Mouse (Mus musculus) heart, adult 9 months (tissue): ENCODE measurements at regions not wholly inside any gene's neighbourhood (a gene's known extent, or its start where the extent isn't known, plus 50 kb on each side); places are given as distances from the start of the nearest gene placed in this dataset.

Source experiments
- DNase-seq, 2 experiments: peaks; one replicate each; pipeline ENCODE4 v3.0.0; 2022; ENCODE audit warnings: low spot score in 2 of 2

DNA sequence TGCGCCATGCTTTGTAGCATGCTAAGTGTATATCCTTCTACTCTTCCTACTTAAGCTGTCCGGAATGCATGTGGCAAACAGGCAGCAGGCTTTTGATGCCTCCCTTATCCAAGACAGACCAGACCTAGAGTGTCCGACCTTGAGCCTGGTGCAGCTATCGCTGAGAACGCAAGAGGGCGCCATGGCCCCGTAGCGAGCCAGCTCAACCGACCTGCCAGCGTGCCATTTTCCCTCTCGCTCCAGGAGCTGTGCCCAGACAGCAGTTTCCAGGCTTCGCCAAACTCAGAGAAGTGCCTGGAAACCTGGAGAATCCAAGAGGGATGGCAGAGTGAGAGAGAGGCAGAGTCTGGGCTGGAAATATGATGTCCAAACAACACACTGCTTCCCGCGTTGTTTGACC lies 155.8 kb upstream of the Gm12830 start:
- peak; percentile 52 to 60 for DNase-seq

DNA sequence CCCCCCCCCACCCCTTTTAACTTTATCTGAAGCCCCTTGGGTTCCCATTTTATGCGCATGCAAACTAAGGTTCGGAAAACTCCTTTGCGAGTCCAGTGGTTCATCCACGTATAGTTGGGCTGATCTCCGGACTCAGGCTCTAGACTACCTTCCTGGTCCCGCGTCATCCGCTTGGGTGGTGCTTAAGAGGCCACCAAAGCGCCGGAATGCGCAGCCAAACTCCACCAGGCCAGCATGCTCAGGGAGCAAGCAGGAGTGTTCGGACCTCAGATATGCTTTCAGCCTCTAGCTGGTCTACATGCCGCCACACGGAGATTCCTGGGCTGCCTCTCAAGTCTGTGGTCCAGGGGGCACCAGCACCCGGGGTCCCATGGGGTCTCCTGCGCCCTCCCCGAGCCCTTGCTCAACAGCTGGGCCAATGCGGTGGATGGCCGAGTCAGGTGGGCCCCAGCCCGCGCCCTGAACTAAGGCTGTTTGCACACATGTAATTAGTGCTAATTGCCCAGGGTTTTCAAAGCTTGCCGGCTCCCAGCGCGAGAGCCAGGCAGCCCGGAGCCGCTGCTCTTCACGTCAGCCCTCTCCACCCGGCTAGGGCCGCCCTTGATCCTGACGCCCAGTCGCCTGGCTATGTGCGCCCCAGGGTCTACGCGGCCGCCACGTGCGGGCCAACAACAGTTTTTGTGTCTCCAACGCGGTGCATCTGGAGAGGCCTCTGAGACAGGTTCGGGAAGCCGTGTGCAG lies 155.1 kb upstream of the Gm12830 start:
- DNase-seq = no peak

DNA sequence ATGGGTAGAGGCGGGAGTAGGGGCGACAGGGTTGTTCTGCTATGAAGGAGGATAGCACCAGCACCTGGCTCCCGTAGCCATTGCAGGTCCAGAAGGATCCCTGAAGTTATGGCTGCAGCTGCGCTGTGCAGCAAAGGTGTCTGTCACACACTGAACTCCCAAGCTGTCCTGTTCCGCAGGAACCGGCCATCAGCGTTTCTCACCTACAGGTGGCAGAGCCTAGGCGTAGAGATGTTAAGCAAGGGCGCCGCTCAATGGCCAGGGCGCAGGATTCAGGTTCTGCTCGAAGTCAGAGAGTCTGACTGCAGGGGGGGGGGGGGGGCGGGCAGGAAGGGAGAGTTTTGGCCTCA lies 154.6 kb upstream of the Gm12830 start:
- no peak for DNase-seq

DNA sequence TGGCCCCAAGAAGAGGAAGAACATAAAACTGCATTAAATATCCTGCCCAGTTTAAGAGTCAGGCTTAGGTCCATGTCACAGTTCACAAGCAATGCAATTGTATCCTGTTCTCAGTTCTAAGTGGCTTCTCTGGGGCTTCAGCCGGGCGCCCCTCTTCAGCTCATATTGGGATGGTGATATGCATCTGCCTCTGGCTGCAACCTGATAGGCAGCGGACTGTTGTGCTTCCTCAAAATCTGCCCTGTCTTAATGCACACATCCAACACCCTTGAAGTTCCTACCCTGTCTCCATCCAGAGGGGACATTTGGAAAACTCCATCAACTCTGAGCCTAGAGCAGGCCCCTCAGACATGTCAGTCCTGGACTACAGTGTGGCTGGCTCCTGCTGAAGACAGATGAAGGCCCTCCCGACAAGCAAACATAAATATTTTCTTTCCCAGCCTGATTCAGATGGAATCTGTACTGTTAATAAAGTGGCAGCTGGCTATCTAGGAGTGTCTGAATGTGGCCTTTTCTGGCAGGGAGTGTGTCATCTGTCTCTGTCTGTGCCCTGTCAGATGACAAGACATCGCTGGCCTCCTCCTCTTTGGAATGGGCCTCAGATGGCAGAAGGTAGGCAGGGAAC lies 149.3 kb upstream of the Gm12830 start:
- DNase-seq = no peak

DNA sequence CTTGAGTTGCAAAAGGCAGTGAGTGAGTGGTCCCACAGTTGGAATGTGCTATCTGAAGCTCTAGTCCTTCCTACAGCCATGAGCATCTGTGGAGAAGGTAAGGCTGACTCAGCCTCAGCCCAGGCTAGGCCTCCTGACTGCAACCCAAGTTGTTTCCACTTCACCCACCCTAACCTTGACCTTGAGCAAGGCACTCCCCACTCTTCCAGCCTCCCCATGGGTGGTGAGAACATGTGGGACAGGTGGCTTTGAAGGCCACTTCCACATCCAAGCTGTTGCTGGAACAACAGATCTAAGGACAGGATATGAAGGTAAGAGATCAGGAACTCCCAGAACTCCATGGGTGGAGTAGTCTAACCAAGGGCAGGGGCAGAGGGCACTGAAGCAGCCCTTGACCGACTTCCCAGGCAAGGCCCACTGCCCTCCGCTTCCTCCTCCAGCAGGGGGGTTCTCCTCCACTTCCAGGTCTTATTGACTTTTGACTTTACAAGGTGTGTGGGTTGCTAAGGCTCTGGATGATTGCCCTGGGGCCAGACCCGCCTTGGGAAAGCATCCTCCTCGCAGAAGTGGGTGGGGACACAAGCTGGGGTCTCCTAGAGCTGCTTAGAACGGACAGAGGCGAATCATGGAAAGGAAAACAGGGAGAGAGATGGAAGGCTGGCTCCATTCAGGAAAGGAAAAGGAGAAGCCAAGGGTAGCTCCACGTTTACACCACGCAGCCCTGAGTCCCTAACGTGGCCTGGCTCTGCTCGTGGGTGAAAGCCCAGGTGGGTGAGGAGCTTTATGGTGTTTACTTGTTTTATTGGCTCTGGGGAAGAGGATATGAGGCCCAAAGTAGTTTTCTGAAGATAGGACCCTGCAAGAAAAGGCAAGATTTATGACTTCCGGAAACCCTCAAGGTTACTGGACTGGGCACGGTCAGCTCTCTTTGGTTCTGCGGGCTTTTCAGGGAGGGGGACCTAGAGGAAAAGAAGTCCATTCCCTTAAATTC lies 144.3 kb upstream of the Gm12830 start:
- no peak for DNase-seq

DNA sequence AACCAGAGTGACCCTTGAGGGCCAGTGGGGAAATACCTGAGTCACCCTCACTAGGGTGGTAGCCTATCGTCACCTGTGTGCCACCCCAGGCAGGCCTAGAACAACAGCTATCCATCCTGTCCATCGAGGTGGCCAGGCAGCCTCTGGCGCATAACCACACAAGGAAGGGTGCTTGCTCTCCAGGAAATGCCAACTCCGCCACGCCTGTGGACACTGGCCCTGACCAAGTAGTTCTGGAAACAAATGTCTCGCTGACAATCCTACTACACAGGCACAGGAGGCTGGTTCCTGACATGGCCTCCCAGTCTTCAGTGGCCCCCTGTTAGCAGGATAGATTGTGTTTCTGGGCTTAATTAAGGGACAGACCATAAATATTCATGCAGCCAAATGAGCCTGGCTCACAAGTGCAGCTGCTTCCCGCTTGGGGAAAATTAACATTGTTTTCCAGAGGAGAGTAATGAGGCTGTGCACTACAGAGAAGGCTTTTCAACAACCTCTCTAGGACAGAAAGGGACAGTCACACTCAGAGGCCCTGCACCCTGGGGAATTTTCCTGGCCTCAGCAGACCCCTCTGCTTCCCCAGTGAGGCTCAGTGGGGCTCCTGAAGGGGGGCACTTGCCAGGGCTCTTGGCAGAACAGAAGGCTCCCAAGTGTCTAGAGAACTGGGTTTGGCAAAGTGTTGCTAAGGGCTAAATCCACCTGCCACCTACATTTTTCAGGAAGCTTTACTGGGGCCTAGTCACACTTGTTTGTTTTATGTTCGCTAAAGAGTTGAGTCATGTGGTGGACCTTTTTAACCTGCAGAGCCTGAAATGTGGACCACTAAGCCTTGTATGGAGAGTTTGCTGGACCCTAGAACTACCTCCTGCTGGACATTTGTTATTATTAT lies 143.2 kb upstream of the Gm12830 start:
- no peak for DNase-seq

DNA sequence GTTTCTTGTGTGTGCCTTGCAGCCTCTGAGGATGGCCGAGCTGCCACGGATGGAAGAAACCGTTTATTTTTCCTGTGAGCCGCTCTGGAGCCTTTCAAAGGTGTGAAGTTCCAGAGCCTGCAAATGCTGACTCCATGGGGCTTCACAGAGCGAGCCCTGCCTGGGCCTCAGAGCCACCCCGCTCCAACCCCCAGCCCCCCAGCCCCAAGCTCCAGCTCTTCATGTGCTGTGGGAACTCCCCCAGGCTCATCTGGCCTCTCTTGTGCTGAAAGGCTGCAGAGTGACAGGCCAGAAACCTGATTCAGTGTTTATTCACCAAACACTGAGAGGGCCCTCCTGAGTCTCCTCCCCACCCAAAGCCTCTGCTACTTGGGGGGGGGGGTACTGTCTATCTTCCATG lies 141.2 kb upstream of the Gm12830 start:
- no peak for DNase-seq

DNA sequence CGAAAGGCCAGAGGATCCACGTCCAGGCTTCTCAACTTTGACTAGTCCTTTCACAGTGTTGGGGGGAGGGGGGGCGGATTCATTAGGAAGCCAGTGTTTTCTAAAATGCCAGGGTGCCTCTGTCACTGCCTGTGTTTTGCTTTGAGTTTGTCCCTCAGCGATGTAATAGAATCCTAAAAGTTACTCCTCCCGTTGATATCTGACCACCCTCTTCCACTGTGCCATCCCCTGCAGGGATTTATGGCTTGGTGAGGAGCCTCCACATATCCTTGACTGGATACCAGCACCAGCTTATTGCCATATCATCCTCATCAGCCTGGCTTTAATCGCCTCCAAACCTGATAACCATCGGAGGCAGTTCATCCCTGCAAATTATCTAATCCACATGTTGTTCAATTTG lies 138.6 kb upstream of the Gm12830 start:
- no peak for DNase-seq

DNA sequence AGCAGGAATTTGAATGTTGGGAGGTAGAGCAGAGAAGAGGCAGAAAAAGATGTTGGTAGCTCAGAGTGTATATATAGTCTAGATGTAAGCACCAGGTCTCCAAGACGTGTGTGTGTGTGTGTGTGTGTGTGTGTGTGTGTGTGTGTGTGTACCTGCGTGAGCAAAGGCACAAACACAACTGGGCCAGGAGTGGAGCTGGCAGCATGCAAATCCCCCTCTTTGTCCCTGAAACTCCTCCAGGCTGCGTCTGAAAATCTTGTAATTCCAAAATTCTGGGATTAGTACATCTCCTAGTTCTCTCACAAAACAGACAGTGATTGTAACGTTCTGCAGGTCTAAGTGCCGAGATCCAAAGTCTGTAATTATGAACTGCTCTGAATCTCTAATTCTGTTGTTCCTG lies 137.8 kb upstream of the Gm12830 start:
- DNase-seq = no peak

DNA sequence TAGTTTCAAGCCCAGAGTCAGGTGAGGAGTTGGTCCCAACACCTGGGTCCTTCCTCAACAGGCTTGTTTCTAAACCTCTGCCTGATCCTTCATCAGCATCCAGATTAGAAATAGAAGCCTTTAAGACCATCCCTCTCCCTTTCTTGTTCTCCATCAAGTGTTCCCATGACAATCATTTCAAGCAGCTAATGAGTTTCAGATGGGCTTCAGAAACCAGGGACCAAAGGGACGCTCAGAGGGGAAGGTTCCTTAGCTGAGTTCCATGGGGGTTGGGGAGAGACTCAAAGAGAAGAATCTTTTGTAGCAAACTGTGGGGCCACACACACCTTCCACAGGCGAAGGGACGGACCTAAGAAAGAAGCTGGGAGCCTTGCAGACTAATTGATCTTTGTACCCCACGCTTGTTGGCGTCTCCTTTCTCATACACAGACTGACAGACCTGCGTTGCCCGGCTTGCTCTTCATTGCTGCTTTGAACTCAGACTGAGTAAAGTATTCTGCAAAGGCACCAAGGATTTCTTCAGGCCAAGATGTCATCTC lies 136.6 kb upstream of the Gm12830 start:
- DNase-seq = no peak

DNA sequence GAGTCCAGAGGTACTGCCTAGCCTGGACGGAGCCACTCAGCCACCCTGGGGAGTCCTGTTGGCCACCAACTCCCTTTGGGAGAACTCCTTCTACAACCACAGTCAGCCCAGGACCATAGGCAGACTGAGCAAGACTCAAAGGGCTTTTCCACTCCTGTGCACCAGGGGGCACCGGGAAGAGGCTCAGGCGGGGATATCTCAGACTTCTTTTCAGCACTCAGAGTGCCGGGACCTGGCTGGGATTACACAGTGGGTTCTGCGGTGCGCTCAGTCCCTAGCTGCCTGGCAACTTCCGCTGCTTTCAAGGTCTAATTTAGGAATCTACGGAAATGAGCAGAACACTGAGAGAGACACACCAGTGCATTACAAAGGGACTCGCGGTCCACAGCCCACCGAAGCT lies 136.1 kb upstream of the Gm12830 start:
- DNase-seq = no peak

DNA sequence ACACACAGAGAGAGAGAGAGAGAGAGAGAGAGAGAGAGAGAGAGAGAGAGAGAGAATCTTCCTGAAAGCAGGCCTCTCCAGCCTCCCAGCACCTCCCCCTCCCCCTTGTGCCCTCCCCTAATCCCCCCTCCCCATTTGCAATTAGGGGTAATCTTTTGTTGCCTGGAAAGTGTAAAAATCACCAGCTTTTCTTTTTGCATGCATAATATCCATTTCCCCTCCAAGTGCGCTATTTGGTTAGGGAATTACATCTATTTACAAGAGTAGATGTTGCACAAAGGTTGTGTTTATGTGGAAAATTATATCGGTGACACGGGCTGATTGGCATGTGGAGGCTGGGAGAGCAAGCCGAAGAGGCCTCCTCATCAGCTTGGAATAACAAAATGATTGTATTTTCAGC lies 135.4 kb upstream of the Gm12830 start:
- DNase-seq = no peak

DNA sequence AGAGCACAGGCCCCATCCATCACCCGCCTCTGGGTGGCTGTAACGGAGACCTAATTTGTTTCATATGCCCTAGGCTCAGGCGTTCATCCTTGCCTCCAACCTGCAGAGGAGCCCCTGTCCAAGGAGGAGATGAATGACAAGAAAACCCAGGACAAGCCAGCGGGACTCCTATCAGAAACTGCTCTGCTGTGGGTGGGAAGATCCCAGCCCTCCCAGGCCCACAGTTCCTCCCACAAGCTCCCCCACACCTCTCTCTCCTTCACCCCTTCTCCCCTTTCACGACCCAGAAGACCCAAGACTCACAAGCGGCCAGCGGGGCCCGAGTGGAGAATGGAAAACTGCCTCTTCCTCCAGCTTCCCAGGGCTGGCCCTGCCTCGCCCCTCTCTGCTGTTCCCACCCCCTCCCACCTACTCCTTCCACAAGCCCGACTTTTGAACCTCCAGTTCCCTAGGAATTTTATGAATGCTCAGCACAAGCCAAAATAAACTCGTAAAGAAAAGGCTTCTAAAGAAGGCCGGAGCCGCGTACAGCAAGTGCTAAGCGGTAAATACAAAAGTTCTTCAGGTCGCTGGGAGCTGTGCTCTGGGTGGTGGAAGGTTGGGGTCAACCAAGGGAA lies 133.1 kb upstream of the Gm12830 start:
- no peak for DNase-seq

DNA sequence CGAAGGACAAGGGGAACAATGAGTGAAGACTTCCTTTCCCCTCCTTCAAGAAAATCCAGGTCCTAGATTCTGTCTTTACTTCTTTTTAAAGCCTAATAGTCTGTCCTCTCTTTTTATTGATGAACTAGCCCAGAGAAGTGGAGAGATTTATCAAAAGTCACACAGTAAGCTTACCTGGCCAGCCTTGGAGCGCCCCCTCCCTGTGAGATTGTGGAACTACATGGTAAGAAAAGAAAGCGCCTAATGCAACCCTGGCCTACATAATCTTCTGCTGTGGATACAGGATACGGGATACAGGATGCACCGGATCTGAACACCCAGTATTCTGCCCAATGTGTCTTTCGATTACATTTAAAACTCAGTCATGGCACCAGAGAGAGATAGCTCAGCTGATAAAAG lies 132.6 kb upstream of the Gm12830 start:
- DNase-seq = no peak

DNA sequence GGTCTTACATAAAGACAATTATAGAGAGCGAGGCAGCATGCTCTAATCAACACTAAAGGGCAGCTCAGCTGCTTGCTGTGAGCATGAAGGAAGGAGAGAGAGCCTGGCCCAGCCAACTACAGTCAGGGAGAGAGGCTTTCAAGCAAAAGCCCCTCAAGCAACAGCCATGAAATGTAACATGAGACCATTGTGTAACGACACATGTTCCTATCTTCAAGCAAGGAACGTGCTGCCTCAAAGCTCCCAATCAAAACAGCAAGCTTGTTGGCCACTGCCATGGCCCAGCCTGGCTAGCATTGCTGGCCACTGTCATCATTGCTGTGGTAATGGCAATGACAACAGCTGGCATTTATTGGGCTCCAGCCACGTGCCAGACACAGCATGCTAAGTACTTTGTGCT lies 115.9 kb upstream of the Gm12830 start:
- no peak for DNase-seq

DNA sequence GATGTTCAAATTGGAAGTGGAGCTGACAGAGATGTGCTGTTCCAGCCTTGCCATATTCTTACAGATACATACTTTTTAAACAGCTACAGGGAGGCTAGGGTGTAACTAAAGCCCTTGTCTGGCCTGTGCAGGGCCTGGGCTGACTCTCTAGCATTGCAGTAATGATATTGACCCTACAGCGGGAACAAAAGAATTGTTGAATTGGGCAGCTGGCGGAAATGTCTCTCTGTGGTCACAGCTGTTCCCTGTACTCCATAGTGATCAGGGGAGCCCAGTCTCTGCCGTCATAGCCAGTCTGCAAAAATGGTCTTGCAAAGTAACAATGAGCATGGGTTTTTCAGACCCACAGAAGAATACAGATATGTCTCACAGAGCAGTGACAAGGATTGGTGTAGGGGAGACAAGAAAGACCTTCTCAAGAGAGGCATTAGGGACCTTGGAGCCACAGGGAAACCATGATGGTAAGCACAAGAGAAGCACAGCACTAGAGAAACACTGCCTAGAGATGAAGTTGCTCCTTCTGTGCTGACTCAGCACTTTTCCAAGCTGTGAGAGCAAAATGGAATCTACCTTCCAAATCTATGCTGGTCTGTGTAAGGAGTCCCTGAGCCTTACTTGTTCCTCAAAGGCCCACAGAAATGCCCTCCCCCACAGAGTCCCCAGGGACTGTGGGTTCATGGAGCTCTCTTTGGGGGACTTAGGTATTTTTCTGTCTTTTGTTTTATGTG lies 111.2 kb upstream of the Gm12830 start:
- DNase-seq = no peak

DNA sequence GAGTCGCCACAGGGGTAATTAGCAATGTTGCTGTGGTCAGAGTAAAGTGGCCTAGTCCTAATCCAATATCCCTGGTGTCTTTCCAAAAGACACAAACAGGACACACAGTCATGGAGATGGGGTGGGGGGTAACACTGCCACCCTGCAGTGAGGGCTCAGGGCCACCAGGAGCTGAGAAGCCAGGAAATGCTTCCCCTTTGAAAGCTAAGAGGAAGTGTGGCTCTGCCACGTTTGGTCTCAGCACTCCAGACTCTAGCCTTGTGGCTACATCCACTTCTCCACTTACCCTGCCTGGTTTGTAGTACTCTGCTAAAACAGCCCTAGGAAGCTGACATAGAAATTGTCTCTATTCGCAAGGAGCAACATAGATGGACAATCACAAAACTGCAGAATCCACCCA lies 110.4 kb upstream of the Gm12830 start:
- DNase-seq = no peak

DNA sequence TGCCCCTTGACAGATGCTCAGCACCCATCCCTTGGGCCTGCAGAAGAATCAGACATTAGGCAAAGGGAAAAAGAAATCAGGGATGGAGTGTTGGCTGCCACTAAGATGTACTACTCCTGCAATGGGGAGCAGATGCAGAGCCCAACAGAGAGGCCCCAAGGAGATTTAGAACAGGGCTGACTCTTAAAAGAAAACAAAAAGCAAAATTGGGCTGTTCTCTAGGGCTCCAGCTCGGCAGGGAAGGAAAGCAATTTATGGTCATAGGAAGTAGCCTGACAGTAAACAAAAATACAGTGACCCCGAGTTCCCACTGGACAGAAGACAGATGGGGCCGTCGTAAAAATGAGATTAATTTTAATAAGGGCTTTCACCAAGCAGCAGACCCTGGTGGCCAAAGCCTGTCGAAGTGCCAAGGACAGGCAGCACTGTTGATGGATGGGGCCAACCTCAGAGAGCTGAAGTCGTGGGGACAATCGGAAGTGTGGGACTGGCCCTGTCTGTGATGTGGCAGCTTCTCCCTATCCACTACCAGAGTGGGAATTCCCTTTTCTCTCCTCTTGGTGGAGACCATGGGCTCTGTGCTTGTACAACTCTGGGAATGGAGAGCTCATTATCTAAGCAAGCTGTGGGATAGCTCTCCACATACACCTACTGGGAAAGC lies 109.4 kb upstream of the Gm12830 start:
- DNase-seq = no peak

DNA sequence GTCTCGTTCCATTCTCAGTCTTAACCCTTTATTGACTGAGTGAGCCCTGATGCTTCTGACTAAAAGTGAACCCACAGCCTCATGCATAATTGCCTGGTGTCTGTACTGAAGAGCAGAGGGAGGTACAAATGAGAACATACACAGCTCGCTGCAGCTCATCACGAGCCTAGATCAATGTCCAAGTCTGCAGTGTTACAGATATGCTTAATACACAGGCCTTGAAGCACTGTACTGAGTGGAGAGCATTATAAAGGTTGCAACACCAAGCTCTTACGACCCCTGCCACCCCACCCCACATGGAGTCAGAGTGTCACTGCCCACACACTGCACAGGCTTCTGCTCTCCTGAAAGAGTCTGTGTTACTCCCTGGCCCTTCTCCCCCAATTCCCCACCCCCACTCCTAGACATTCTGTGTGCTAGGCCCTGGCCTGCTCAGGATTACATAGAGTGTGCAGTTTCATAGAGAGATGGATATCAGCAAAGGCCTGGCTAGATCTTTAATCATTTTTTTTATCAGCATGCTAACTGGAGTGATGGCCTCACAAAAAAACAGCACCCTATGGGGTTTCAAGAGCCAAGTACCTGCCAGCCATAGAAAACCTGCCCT lies 108.5 kb upstream of the Gm12830 start:
- no peak for DNase-seq
